Mouse (Mus musculus): ENCODE data around the gene Clcn6.

Clcn6 gene

DNA sequence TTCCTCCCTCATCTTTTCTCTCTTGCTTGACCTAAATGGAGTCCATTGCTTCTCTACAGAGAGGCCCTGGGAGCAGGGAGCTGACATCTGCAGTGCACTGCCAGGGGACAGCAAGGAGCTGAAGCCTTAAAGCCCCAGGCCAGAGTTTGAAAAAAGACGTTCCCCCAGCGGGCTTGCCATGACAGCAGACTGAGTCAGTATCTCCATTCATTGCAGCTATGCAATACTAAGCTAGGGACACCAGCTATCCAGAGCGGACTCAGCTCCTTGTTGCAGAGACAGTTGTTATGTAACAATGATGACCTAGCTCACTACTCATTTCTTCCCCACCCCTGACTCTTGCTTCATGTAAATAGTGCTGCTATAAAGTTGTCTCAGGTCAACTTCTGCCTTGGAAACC lies 43.3 kb downstream of the Clcn6 start:
- DNase-seq (ENCODE audit: low read depth in 2 of 2, low spot score in 2 of 2) = no peak

GRCm38 (mm10) chr4:147993571-147994095 lies 45.0 kb downstream of the Clcn6 start:
- DNase-seq (ENCODE audit: low read depth in 2 of 2, low spot score in 2 of 2) = no peak

GRCm38 (mm10) chr4:147985205-147986132 lies 53.2 kb downstream of the Clcn6 start, which contains the start of gene Nppb:
Nppb (plus strand) TSS chr4:147985788.
- no peak for DNase-seq (ENCODE audit: low read depth in 2 of 2, low spot score in 2 of 2)

DNA sequence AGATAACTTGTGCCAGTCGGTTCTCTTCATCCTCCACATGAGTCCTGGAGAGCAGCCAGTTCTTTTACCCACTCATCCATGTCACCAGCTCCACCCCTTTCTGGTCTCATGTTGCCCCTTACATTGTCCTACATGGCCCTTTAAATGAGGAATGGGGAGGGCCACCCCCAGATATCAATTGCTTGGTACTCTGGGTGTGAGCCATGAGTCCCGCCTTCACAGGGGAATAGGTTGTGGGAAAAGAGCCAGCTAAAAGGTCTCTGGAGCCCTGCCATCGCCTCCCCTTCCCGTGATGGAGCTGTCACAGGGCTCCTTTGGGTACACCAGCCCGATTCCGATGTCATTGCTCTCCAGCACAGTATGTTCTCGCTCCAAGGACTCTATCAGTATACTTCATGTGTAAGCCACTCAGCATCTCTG lies 59.2 kb downstream of the Clcn6 start:
- no peak for DNase-seq (ENCODE audit: low read depth in 2 of 2, low spot score in 2 of 2)

DNA sequence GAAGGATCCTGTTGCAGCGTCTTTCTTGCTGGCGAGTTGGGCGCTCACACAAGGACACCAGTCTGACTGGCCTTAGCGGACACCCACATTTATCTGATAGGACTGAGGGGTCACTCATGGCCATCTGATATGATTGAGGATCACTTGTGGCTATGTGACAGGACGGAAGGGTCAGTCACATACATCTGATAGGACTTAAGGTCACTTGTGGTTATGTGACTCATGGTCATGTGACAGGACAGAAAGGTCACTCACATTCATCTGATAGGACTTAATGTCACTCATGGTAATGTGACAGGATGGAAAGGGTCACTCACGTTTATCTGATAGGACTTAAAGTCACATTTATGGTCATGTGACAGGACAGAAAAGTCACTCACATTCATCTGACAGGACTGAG lies 60.2 kb downstream of the Clcn6 start:
- DNase-seq (ENCODE audit: low read depth in 2 of 2, low spot score in 2 of 2) = no peak

DNA sequence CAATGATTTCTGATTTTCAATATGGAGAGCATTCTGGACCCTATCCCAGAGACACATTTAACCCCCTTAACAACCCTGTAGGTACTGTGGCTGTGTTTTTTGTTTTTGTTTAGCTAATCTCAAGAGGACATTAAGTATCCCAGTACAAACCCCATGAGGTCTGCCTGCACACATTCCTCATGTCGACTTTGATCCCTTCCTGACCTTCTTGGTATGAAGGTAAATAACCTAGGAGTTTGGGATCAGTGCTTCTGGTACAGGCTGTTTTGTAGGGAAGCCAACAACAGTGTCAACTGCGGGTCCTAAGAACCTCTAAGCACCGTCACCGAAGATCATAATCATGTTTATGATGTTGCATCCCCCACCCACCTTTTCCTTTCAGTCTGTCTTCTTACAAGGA lies 60.9 kb downstream of the Clcn6 start:
- DNase-seq (ENCODE audit: low read depth in 2 of 2, low spot score in 2 of 2) = no peak

GRCm38 (mm10) chr4:147976237-147976636 lies 62.4 kb downstream of the Clcn6 start:
- no peak for DNase-seq (ENCODE audit: low read depth in 2 of 2, low spot score in 2 of 2)

GRCm38 (mm10) chr4:147969337-147969736 lies 69.3 kb downstream of the Clcn6 start:
- no peak for DNase-seq (ENCODE audit: low read depth in 2 of 2, low spot score in 2 of 2)

GRCm38 (mm10) chr4:147968816-147969215 lies 69.8 kb downstream of the Clcn6 start:
- DNase-seq (ENCODE audit: low read depth in 2 of 2, low spot score in 2 of 2) = no peak

- no peak for DNase-seq (ENCODE audit: low read depth in 2 of 2, low spot score in 2 of 2)
These were observed 72.9 kb downstream of the Clcn6 start for GRCm38 (mm10) chr4:147965712-147966111.

DNA sequence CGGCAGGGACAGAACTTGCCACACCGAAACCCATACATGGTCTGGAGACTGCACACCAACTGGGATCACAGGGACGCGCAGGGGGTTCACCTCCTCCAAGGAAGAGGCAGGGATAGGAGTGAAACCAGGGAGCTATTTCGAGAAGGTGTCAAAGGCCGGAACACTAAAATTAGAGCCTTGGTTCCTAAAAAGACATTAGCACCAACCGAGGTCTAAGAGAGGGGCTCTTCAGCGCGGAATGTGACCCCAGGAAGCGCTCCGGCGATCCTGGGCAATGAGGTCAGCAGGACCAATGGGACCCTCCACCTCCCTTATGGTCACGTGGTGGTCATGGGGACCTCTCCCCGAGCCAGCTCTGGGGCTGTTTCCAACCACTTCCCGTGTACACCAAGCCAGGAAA lies 75.0 kb downstream of the Clcn6 start:
- no peak for DNase-seq (ENCODE audit: low read depth in 2 of 2, low spot score in 2 of 2)

DNA sequence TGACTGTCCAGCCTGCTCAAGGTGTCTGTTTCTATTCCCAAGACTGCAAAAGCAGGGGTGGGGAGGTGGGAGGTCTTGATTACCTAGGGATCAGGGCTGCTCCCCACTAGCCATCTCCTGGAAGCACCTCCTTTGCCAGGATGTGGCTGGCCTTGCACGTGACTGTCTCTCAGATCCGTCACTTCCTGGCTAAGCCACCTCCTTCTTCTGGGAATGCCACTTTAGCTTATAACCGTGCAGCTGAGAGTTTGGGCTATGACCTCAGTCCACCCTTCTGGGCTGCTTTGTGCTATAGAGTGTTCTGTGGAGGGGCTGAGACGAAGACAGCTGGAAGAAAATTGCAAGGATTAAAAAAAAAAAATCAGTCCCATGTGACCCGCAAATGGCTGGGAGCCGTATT lies 75.8 kb downstream of the Clcn6 start:
- DNase-seq (ENCODE audit: low read depth in 2 of 2, low spot score in 2 of 2) = no peak

DNA sequence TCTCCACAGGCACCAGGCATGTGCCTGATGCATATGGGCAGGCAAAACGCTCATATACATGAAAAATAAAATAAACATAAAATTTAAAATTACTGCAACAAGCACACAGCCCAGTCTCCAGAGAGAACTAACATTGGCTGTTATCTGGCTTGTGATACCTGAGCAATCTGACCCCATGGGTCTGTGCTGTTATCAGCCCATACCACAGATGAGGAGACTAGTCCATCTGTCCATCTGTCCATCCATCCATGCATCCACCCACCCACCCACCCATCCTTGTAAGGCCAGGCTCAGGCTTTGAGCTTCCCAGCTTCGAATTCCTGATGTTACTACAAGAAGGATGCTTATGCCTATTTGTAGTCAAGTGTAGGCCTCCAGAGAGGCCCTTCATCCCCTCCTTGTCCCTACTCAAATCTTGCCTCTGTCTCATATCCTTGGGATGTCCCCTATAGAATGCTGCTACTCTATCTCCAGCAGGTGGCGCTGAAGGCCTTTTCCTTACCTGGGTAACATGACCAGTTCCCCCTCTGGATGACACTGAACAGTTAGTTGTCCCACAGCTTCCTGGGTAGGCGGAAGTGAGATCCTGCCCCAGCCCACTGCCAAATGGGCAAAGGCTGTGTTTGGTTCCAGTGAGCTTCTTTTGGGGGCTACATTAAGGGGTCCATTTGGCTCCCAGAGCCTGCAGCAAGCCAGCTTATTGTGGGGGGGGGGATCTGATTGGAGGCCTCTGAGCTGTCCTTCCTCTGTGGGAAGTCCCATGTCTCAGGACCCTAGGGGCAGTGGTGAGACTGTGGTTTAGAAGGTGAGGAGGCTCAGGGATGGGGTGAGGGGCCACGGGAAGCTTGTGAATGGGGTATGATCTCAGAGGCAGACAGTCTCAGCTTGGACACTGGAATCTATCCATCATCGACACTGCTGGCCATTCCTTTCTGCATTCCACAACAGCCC lies 78.5 kb downstream of the Clcn6 start:
- peak; percentile 21 to 49 for DNase-seq (ENCODE audit: low read depth in 2 of 2, low spot score in 2 of 2)

- DNase-seq (ENCODE audit: low read depth in 2 of 2, low spot score in 2 of 2) = no peak
These were observed 81.5 kb downstream of the Clcn6 start for GRCm38 (mm10) chr4:147957141-147957540.

Measured in CD8-positive naive resting alpha-beta T cell, adult 2 months (primary cell).